Mouse (Mus musculus) B cell, adult 2 months (primary cell): ENCODE results near the gene Klrb1b.
"Not testable (repeated sequence)": the region's sequence is repeated elsewhere in the genome, so short reads cannot be mapped to it uniquely, and the experiment has no call there.

Source experiments
- DNase-seq, 2 experiments: peaks; one replicate each; pipeline ENCODE4 v3.0.0; 2022

Klrb1b gene

DNA sequence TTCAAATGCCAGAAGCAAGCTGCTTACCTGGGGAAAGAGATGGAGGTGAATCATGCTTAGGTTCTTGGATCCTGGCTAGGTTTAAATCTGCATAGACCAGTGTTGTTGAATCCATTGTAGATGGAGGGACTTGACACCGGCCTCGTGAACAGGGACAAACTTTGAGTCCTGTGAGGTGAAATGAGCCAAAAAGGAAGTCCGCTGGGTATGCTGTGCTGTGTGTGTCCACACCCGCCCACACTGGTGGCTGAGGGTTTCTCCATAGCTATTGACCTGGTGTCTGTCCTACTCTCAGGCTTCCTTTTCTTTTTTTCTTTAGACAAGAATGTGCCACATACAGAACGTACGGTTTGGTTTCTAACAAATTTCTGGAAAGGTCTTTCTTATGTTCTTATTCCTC is at the start of gene Klrb1b, which contains the start of gene Gm44511:
Gene Klrb1b (minus strand): TSS at position 200 of the 400 bp plus-strand sequence.
Gene Gm44511 (minus strand): TSS at position 184 of the 400 bp plus-strand sequence.
- DNase-seq = no peak

DNA sequence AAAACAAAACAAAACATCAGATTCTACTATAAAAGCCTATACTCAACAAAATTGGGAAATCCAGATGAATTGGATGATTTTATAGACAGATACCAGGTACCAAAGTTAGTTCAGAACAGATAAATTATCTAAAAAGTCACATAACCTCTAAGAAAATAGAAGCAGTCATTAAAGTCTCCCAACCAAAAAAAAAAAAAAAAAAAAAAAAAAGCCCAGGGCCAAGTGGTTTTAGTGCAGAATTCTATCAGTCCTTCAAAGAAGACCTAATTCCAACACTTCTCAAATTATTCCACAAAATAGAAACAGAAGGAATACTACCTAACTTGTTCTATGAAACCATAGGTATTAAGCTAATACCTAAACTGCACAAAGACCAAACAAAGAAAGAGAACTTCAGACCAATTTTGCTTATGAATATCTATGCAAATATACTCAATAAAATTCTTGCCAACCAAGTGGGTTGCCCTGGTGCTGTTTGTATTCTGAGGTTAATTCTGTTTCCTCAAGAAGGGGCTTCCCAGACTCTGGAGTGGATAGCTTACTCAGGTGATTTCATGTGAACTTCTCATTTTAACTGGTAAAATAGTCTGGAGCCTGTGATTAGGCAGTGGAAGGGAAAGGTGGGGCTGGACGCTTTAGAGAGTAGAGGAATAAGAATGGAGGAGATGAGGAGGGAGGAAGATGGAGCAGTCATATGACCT is 45.9 kb upstream of the Klrb1b start:
- DNase-seq = peak; percentile 44 to 51

DNA sequence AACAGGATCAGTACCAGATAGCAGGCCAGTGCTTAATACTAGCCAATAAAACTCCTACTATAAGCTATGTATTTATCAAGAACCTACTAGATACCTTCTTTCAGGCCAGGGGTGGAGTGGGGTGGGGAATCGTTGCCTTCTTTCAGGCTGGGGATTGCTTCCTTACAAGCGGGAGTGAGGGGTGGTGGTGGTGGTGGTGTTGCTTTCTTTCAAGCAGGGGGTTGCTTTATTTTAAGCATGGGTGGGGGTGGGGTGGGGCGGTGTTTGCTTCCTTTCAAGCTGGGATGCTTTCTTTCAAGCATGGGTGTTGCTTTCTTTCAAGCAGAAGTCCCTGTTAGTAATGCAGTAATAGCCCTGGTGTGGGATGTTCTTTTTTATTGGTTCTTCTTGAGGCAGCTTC is 42.7 kb upstream of the Klrb1b start:
- peak in 1 of 2 experiments; percentile 42 for DNase-seq

DNA sequence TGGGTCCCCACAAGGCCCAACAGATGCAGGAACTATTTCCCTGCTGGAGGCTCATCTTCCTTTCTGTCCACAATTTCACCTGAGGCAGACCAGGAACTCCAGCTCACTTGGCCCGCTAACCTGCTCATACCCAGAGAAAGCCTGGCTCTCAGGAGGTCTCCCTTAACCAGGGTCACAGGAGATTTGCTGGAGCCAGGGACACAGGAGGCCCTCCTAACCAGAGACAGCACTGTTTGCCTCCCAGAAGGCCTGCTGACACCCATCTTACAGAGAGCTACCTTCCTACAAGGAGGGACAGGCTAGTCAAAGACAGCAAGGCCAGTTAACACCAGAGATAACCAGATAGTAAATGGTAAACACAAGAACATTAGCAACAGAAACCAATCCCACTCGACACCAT is 31.8 kb upstream of the Klrb1b start:
- DNase-seq = no peak

DNA sequence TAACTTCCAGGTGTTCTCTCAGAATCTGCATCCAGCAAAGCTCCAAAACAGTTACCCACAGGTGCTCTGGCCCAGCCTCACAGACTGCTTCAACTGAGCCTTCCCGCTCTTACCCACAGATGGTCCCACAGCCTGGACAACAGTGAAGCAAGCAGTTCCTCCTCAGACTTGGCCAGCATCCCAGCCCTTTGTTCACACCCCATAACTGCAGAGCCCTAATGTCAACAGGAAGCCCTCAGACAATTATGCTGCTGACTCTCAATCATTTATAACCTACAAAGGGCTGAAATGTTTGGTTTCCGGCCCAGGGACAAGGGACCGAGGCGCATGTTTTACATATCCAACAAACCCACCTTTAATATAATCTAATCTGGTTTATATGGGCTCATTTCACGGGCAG is 30.1 kb upstream of the Klrb1b start:
- DNase-seq = peak; percentile 62 to 70

DNA sequence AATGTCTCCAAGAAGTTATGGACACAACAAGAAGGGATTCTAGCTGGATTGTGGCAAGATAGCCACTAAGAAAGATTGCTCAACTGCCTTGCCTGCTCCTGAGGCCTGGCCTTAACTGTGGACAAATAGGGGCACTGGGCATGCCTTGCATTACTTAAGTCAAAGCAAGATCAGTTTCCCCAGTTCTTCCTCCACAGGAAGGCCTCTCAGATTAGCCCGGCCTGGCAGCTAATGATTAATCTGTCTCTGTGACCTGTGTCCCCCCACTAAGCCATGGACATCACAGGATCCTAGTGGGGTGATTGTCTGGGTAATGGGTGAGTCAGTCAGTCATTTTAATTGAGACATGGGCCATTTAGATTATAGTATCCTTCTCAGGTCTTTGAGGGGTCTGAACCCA is 29.3 kb upstream of the Klrb1b start:
- DNase-seq = no peak

DNA sequence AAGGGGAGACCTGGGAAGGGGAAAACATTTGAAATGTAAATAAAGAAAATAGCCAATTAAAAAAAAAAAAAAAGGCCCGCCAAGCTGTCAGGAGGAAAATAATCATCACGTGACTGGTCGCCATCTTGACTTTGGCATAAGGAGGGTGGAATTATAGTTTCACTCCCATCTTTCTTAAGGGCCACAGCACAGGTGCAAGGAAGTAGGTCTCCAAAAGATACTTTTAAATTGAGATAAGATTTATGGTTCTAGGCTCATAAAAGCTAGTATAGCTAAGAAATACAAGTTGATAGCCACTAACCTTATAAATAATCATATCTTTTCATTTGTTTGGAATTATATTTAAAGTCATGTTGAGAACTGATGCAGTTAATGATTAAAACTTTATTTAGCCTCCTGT is 28.8 kb upstream of the Klrb1b start:
- DNase-seq = no peak

DNA sequence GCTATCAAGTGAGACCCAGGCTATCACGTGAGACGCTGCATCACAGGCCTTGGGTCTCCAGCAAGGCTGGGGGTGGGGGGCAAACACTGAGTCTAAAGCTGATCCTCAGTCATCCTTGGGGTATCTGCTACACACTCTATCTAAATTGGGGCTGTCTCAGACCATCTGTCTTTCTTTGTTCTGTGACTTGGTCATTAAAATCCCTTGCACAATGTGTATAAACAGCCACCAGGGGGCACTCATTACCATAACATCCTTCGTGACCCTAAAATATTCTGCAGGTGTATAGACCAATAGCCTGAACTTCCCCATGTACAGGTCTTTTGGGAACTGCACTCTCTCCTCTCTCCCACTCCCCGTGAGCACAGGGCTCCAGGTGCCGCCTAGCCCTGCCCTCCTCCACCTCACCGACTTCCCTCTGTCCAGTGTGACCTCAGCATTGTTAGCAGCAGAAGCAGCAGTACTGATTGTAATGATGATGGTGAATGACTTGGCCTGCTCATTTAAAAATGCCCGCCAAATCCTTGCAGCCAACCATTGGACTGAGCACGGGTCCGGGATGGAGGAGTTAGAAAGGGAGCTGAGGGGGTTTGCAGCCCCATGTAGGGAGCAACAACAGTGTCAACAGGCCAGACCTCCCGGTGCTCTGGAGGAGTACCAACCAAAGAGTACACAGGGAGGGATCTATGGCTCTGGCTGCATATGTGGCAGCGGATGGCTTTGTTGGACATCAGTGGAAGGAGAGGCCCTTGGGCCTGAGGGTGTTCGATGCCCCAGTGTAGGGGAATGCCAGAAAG is 28.1 kb upstream of the Klrb1b start:
- DNase-seq = peak; percentile 91 to 92

DNA sequence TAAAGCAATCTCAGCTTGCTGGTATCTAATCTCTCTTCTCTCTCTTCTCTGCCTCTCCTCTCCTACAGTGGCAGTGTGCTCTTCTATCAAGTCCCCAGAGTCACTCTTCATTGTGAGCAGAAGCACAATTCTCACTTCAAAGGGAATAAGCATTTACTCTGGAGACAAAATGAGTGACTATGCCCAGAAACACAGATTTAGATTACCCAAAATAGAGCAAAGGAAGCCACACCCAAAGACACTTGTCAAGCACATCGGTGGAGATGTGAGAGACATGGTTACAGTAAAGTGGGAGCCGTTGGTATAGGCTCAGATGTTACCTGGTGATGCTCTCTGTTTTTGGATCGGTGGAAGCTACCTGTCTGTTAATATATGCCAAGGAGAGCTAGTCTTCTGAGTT is 26.6 kb upstream of the Klrb1b start:
- no peak for DNase-seq

DNA sequence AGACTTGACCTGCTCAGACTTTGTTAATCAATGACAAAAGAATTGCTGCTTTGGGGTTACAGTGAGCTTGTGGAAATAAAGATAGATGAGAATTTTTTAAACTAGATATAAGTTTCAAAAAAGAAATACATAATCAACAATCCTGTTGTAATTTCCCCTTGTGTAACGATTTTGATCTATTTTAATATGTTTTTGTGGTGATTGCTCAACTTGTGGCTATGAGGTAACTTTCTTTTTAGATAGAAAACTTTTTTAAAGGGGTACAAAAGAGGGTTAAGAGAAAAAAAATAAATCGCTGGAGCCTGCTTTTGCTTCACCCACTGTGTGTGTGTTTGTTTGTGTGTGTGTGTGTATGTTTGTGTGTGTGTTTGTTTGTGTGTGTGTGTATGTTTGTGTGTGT is 25.0 kb upstream of the Klrb1b start:
- DNase-seq = no peak

DNA sequence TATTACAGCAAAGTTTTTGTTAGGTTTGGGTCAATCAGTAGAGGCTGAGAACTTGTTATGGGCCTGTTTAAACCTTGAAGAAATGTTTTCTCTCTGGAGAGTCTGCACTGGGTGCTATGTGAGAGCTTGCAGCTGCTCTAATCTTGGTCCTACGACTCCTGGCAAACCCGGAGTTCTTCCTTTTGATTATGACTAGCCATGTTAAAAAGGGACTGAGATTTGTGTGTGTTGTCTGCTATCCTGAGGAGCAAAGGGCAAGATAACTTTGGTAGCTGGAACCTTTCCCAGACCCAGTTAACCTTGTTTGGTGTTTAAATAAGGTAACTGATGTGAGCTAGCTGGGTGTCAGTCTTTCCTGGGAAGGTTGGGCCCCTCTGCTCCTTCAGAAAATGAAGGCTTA is 24.5 kb upstream of the Klrb1b start:
- DNase-seq = no peak

DNA sequence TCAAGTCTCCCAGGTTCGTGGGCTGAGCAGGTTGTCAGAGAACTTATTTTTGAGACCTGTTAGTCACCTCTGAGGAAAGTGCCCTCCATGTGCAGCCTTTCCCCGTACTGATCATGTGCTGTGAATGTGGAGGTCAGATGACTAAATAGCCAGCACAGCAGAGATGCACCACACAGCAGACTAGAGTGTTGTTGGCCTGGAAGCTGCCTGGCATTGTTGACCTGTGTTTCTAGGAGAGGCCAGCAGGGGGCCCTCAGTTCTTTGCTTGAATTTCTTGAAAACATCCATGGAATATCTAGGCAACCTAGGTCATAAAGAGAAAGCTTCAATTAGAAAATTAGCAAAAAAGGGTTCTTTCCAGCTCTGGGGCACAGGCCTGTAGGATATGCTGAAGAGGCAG is 23.8 kb upstream of the Klrb1b start:
- peak; percentile 66 to 72 for DNase-seq

DNA sequence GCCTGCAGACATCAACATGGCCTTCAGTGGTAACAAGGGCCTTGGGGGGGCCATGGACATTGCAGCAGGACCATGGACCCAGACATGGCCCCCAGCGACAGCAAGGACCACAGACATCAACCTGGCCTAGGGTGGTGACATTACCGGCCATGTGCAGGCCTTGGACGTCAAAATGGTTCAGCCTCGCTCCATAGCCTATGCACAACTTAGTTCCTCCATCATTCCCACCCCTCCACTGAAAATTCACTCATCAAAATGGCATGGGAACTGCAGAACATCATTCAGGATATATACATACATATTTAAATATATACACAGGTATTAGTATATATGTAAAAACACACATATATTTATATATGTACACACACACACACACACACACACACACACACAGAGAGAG is 21.3 kb upstream of the Klrb1b start:
- no peak for DNase-seq

DNA sequence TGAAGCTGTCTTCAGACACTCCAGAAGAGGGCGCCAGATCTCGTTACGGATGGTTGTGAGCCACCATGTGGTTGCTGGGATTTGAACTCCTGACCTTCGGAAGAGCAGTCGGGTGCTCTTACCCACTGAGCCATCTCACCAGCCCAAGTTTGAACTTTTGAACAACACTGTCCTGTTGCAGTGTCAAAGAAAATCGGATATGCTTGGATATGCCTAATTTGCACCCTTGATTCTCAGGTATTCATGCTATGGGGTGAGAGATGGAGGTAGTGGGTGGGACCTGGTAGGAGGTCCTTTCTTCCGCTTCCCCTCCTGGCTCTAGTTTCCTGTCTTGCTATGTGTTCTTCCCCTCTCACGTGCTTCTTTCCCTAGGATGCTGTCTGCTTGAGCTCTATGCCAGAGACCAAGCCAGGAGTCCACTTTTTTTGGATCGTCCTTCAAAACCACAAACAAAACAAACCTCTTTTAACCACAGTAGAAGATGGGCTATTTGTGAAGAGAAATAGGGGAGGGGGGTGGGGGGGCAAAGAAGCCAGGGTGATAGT is 19.9 kb upstream of the Klrb1b start:
- DNase-seq = no peak

DNA sequence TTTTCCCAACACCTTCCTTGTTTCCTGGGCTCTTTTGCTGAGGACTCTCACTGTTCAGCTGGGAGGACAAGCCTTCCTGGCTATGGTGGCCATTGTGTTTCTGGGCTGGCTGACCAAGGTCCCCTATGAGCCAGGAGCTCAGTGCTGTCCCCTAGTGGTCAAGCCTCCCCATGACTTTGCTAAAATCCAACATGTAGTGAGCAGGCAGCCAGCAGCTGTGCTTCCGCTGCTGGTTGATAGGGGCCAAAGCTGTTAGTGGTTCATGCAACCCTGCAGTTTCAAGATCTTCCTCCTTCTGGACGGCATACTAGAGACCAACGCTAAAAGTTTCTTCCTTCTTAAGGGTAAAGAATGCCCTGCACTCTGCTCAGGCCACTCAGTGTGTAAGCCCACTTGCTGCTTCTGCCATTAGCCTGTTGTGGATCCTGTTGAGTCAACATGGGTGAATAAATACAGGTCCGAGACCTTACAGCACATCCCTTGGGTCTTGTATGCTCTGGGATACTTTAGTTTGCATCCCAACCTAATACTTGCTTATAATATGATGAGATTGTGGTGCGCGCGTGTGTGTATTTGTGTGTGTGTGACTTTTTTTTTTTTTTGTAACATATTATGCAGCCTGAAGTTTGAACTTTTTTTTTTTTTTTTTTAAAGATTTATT is 19.3 kb upstream of the Klrb1b start:
- peak; percentile 94 to 95 for DNase-seq

DNA sequence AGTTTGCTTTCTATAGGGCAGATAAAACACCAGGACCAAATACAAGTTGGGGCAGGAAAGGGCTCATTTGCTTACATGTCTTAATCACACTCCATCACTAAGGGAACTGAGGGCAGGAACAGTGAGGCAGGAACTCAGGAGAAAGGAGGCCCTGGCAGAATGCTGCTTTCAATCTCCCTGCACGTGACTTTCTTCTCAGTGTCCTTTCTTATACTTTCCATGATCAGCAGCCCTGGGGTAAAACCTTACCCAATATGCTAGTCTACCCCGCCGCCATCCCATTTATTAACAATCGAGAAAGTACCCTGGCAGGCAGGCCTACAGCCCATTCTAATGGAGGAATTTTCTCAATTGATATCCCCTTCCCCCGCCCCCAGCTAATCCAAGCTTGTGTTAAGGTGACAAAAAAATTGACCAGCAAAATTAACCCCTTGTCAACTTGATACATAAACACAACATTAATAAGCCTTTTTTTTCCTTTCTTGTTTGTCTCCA is 18.5 kb upstream of the Klrb1b start:
- no peak for DNase-seq

DNA sequence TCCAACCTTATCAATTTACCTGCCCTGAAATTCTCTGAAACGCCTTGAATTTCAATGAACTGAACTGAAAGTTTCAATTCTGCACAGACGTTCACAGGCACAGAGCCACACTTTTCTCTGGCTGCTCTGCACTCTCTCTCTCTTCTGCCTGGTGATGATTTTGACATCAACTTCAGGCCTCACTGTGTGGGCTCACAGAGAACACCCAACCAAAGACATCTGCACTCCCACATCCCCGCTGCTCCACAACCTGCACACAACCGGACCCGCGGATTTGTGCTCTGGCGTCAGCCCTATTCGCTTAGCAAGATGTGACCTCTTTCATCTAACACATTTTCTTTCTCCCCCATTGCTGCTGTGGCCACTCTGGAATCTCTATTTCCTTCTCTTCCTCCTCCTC is 18.0 kb upstream of the Klrb1b start:
- DNase-seq = no peak

DNA sequence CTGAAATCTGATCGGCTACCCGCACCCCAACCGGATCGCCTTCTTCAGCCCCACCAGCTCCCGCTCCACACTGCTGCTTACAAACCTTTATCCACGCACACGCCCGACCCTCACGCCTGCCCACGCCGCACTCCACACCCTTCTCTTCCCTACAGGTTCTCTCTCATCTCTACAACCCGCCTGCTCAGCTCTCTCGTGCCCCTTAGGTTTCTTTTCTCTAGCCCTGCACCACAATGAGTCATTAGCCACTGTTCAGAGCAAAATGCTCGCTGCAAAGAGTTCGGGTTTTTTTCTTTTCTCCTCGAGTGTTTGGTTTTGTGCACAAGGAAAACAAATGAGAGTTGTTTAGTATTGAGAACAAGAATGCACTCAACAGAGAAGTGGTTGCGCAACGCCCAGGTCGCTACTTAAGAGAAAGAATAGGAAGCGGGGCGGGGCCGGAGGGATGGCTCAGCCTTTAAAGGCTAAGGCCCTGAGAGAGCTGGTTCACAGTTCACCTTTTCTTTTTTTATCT is 17.4 kb upstream of the Klrb1b start:
- peak; percentile 72 to 75 for DNase-seq

DNA sequence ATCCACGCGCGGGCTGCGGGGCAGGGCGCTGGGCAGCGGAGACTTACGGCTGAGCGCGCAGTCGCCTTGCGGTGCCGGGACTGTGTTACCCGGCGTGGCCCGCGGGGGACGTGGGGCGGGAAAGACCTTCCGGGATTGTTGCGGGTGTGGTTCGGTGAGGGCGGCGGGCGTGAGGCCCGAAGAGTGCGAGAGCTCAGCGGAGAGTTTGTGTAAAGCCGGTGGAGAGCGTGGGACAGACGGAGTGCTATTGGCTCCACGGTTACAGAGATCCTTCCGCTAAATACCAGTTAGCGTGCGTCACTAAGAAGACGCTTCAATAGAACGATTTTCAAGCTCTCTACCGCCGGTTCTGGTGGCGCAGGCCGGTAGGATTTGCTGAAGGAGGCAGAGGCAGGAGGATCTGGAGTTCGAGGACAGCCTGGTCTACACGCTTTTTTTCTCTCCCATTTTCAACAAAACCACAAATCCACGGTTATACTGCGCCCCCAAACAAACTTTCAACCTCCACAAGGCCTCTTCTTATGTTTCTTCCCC is 16.9 kb upstream of the Klrb1b start:
- peak; percentile 91 to 93 for DNase-seq

DNA sequence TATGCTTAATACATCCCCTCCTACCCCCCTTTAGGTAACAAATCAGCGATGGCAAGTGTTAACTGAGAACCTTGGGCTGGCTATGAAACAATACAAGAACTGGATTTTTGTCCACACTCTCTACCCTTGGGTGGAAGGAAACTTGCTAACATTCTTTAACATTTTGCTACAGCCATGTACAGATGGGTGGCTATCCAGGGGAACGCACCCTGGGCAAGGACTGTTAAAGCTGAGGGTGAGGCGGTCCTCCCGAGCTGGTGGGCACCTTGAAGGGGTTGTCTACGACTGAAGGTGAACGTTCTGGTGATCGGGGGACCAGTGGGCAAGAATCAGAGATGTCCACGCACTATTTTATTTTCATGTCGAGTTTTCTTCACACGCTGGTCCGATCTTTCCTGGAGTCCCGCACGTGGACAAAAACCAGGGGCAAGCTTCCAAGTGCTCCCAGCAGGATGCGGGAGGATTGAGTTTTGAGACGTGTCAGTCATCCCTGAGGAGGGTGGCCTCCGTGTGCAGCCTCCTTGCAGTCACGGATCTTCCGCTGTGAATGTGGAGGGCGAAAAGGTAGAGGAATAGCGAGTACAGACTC is 16.3 kb upstream of the Klrb1b start:
- peak; percentile 47 to 54 for DNase-seq

DNA sequence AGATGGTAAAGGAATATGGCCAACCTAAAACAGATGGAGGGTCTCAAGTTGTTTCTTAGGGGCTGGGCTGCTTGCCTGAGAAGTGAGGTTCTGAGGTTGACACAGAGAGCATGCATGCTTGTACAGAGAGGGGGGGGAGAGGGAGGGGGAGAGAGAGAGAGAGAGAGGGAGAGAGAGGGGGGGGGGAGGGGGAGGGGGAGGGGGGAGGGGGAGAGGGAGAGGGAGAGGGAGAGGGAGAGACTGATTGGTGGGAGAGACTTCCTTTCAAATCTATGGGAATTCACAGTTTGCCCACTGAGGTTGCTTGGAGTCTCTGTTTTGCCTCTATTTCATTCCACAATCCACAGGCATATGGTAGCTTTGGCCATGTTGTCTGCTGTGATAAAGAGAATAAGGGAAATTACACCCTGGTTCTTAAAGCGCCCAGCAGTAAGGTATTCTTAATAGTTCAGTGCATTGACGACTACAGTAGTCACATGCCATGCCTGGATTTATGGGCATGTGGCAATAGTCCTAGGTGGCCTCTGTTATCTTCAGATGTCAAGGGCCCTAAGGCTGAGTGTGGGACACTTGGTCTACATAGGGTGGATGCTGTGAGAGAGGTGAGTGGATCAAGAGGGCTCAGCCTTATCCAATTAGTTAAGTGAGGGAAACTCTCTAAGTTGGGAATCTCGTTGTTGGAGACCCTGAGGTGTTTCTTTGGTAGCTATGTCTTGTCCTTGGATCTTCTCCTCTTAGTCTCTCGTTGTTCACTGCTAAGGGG is 15.4 kb upstream of the Klrb1b start:
- no peak for DNase-seq

DNA sequence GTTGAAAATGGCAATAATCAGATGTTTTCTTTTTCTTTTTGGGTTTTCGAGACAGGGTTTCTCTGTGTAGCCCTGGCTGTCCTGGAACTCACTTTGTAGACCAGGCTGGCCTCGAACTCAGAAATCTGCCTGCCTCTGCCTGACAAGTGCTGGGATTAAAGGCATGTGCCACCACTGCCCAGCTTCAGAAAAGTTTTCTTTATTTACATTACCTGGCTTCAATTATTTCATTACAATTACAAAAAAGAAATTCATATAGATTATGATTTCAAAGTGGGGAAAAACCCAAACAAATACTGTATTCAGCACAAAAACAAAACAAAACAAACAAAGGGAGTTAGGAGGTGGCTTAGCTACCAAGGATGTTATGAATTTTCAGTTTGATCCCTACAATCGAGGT is 14.5 kb upstream of the Klrb1b start:
- DNase-seq = not testable (repeated sequence)
